Mouse (Mus musculus): ENCODE measurements at regions not wholly inside any gene's neighbourhood (a gene's known extent, or its start where the extent isn't known, plus 50 kb on each side); places are given as distances from the start of the nearest gene placed in this dataset.

DNA sequence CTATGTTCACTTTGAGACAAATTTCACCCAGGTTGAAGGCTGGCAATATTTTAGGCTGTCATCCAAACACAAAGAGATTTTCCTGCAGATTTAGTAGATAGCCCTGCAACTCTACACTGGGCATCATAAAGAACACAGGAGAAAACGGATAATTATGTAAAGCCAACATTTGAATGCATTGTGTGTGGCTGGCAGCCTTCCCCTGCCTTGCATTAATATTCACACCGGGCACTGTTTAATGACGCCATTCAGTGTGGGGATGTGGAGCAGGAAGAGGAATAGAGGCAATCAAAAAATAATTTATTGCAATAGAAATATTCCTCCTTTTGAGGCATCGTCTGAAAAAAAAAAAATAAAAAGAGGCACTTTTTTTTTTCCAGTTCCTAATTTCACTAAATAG, 105.7 kb downstream of the Samd5 start:
- no peak for DNase-seq (ENCODE audit: low spot score)

GRCm38 (mm10) chr10:9557517-9558065, 117.4 kb downstream of the Samd5 start:
- DNase-seq (ENCODE audit: low spot score): no peak

- no peak for DNase-seq (ENCODE audit: low spot score)
Measured at GRCm38 (mm10) chr10:9557092-9557491, 117.9 kb downstream of the Samd5 start.

GRCm38 (mm10) chr10:9553946-9554345, 121.1 kb downstream of the Samd5 start:
- DNase-seq (ENCODE audit: low spot score): no peak

DNA sequence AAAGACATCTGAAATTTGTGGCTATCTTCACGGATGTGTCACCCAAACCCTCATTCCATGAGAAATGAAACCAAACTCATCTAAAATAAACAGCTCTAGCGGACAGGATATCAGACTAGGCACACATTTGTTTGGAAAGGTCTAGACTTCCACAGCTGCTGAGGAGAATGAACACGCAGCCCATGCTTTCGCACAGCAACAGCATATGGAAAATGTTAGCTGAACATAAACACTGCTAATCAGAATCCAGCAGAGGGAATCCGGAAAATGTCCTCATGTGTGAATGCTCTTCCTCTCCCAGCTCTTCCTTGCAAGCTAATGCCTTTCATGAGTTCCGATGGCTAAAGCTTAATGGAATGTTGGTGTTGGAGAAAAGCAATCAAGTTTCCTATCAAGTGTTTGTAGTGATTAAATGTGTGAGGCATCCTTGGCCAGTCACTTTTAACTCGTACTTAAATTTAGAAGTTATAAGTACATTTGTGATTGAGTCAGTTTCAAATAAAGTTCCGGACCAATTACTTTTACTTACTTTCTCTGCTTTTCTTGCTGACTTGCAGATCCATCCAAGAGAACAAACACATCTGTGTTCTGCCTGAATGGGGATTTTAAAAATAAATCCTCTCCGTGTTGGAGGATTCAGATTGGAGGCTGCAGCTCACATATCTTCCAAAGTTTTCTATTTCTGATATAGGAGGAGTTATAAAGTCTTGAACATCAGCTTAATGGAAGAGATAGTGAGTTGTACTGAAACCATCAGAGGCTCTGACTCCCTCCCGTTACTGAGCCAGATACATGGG, 124.9 kb downstream of the Samd5 start:
- DNase-seq (ENCODE audit: low spot score): no peak

GRCm38 (mm10) chr10:9545807-9546206, 129.2 kb downstream of the Samd5 start:
- no peak for DNase-seq (ENCODE audit: low spot score)

DNA sequence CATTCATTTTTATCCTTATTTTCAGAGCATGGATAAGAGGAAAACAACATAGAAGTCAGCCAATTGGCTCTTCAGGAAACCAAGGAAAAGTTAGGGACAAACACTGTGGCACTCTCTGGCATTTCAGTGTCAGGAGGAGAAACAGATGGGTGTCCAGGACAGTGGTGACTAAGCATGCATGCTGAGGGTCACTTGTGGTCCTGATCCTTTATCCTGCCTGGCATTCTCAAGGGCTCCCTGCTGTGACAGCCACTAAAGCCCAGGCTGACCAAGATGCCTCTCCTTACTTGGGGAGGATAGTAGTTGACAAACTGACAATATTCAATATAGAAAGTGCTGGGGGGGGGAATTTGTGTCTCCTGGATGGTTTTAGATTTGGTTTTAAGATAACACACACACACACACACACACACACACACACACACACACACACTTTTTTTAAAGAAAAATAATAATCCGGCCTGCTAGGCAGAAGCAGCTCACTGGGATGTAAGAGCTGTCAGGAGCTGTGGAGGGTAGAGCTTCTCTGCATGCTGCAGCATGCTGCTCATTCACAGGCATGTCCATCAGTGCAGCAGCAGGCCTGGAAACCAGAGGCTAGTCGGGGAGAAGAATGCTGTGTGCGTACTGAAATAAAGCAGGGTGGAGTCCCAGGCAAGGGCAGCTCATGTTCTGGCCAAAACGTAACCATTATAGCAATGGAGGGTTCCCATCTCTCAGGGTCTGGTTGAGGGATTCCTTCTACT, 130.8 kb downstream of the Samd5 start:
- no peak for DNase-seq (ENCODE audit: low spot score)

- no peak for DNase-seq (ENCODE audit: low spot score)
Measured at GRCm38 (mm10) chr10:9541579-9541978, 133.4 kb downstream of the Samd5 start.

DNA sequence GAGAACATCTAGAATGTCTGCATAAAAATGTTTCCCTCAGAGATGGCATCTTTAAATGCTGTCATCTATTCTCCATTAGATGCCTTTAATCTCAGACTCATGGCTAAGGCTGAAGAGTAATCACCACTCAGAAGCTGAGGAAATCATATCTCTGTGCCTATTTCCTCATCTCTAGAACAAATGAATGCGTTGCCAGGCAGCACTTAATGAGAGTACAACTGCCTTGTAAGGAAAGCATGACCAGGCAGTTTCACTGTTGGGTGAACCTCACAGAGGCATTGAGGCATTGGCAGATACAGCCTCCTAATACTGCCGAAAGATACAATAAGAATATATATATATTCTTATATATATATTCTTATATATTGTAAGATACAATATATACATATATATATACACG, 137.3 kb downstream of the Samd5 start:
- DNase-seq (ENCODE audit: low spot score): no peak

DNA sequence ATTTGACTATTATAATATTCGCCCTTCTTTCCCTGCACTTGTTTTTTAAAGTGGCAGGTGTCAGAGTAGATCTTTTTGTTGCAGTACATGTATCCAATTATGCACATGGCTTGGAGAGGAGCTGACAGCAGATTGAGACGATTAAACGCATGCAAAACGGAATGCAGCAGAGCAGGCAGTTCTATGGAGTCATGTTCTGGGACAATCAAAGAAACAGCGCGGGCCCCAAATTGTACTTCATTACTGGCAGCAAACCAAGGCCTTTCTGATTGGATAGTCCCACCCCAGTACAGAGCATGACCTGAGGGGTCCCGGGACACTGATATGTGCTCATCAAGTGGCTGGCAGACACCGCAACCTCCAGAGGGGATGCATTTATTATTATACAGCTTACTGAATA, 140.5 kb downstream of the Samd5 start:
- DNase-seq (ENCODE audit: low spot score): no peak

- no peak for DNase-seq (ENCODE audit: low spot score)
Measured at GRCm38 (mm10) chr10:9533283-9533682, 141.7 kb downstream of the Samd5 start.

- no peak for DNase-seq (ENCODE audit: low spot score)
Measured at GRCm38 (mm10) chr10:9531931-9532330, 143.1 kb downstream of the Samd5 start.

GRCm38 (mm10) chr10:9529408-9529807, 145.6 kb downstream of the Samd5 start:
- no peak for DNase-seq (ENCODE audit: low spot score)

DNA sequence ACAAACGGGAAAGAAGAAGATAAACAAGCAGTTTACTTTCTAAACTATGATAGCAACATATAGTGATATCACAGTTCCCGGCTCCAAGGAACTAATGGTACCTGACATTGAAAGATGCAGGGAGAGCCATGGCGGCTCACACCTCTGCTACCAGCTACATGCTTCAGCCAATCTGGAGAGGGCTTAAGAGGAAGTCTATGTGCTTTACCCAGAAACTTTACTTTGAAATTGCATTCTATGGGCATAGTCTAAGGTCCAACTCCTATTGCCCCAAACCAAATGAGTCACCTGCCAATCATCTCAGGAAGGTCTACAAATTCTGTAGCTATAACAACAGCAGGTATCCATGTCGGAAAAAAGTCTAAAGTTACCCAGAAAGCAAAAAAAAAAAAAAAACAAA, 146.9 kb downstream of the Samd5 start:
- DNase-seq (ENCODE audit: low spot score): no peak

GRCm38 (mm10) chr10:9509764-9510390, 165.1 kb downstream of the Samd5 start:
- DNase-seq (ENCODE audit: low spot score): no peak

GRCm38 (mm10) chr10:9509092-9509671, 165.8 kb downstream of the Samd5 start:
- no peak for DNase-seq (ENCODE audit: low spot score)

DNA sequence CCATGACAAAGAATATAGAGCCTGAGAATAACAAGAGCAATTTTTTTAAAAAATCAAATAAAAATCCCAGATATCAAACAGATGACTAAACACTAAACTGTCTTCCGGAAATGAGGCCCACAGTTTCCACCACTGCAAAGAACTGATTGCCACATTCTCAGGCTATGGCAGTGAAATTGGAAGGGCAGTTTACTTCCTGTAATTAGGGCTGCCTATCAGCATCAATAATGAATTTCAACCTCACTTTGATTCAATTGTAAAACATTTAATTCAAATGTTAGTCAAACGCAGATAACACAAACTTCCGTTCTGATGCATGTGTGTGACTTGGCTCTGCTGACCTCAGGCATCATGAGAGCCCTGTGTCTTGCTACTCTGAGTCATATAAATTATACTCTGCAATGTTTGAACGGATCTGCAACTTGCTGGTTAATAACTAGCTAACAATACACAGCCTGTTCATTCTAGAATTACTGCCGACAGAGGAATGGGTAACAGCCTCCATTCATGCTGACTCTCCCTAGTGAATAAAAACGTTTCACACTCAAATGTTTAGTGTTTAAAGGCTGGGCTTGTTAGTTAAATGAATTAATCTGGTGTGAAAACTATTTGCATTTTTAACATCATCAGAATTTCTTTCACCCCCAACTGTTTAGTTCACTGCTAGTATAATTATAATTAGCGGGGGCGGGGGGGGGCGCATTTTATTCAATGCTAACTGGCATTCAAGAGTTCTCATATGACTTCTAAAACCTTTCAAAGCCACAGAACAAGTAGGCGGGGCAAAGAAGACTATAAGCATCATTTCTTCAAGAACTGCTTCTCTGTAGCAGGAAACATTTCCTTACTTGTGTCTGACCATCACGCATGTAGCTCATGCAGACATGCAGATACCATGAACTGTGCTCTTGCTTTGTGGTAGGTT, 171.2 kb downstream of the Samd5 start:
- DNase-seq (ENCODE audit: low spot score): no peak

- no peak for DNase-seq (ENCODE audit: low spot score)
Measured at GRCm38 (mm10) chr10:9498550-9498949, 176.5 kb downstream of the Samd5 start.

- no peak for DNase-seq (ENCODE audit: low spot score)
Measured at GRCm38 (mm10) chr10:9497021-9497420, 178.0 kb downstream of the Samd5 start.

- no peak for DNase-seq (ENCODE audit: low spot score)
Measured at GRCm38 (mm10) chr10:9495143-9495651, 179.8 kb downstream of the Samd5 start.

DNA sequence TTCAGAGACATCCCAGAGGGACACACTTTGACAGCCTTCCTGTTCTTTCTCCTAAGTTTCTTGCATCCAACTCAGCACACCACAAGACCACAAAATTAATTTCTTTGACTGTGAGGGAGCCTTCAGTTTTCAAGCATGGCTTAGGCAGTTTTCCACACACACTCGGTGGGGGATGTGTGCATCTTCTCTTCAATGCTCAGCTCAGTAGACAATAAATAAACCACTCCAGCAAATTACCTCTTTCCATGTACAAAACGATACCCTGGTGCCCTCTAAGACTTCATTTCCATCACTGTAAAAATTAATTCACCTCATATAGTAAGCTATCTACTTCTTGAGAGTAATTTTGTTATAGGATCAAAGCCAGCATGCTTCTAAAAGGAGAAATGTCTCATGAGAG, 184.6 kb downstream of the Samd5 start:
- no peak for DNase-seq (ENCODE audit: low spot score)

All from ovary, postnatal 14 days (tissue).